Mouse (Mus musculus): ENCODE results near the gene Kti12. TPM values are rescaled to one million over a fixed set of nuclear protein-coding genes. Genes with fewer than 3 reads are reported as not detected.

Kti12 gene
- polyA plus RNA-seq, 1 experiment from 2014 or later: 29.0 TPM

DNA sequence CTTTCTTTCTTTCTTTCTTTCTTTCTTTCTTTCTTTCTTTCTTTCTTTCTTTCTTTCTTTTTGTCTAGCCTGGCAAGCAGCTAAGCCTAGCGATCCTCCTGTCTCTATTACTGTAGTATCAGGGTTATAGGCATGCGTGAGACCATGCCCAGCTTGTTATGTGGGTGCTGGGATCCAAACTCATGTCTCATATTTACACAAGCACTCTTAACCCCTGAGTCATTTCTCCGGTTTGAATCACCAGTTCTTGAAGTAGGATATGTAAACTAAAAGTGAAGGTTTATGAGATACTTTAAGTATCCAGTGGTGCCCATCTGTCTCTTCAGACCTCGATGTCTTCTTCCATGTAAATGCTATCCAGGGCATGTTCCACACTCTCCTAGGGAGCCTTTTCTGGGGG is 39.9 kb downstream of the Kti12 start:
- no peaks in the 10 kb centered on the region for H3K36me3 ChIP-seq (ENCODE audit: control insufficient read depth, insufficient read depth)
- 62% methylated on average over 4 of the region's 4 CpGs for WGBS (ENCODE audit: insufficient replicate concordance)
- no peak overlapping the region for H3K4me2 ChIP-seq (ENCODE audit: low read depth, low read length)
- no peak overlapping the region for H3K9ac ChIP-seq (ENCODE audit: low read depth, low read length)
- H3K27ac ChIP-seq (ENCODE audit: low read length): no peak overlapping the region
- H3K4me3 ChIP-seq (ENCODE audit: low read depth, low read length): no peak overlapping the region
- no peaks in the 10 kb centered on the region for H3K9me3 ChIP-seq (replicated peaks; ENCODE audit: control insufficient read depth, low read length)
- no peak for ATAC-seq (ENCODE audit: low read depth)
- no peaks in the 10 kb centered on the region for H3K4me1 ChIP-seq (ENCODE audit: control insufficient read depth, low read depth, low read length)
- H3K27me3 ChIP-seq (ENCODE audit: control insufficient read depth, insufficient read depth, low read depth, low read length): no peaks in the 10 kb centered on the region

DNA sequence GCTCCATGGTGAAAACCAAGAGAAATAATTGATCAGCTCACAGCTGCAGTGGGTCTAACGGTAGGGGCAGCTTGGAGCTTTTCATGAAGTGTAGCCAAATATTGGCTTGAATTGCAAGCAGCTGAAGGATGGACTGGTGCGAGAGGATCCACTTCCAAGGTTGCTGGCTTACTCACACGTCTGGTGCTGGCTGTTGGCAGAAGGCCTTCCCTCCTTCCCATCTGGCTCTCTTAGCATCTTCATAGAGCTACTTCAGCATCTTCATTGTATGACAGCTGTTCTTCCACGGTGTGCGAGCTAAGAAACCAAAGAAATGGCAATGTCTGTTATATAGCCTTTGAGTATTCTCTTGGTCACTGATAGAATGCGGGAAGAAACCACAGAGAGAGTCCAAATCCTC is 43.3 kb downstream of the Kti12 start:
- H3K36me3 ChIP-seq (ENCODE audit: control insufficient read depth, insufficient read depth): no peaks in the 10 kb centered on the region
- H3K27ac ChIP-seq (ENCODE audit: low read length): no peak overlapping the region
- ATAC-seq (ENCODE audit: low read depth): no peak
- no peak overlapping the region for H3K4me3 ChIP-seq (ENCODE audit: low read depth, low read length)
- H3K9me3 ChIP-seq (replicated peaks; ENCODE audit: control insufficient read depth, low read length): no peaks in the 10 kb centered on the region
- no peaks in the 10 kb centered on the region for H3K4me1 ChIP-seq (ENCODE audit: control insufficient read depth, low read depth, low read length)
- H3K4me2 ChIP-seq (ENCODE audit: low read depth, low read length): no peak overlapping the region
- H3K9ac ChIP-seq (ENCODE audit: low read depth, low read length): no peak overlapping the region
- H3K27me3 ChIP-seq (ENCODE audit: control insufficient read depth, insufficient read depth, low read depth, low read length): no peaks in the 10 kb centered on the region
- 70% methylated on average over 6 of the region's 6 CpGs for WGBS (ENCODE audit: insufficient replicate concordance)

Other genes with a start within 250 kb of the Kti12 start
- 8.1 and 9.1 TPM in 2 replicates for gene Cc2d1b, start 227.8 kb upstream of the Kti12 start, polyA plus RNA-seq (2015; fragmentation: Nextera tagmentation; extraction: Ambion mirVana)
- 0.06 and 0.11 TPM in 2 replicates for gene 3110021N24Rik, start 128.1 kb upstream of the Kti12 start, polyA plus RNA-seq (2015; fragmentation: Nextera tagmentation; extraction: Ambion mirVana)
- gene Zfyve9, start 67.0 kb upstream of the Kti12 start, polyA plus RNA-seq (2015; fragmentation: Nextera tagmentation; extraction: Ambion mirVana): 0.29 and 0.38 TPM in 2 replicates
- 36.8 and 39.8 TPM in 2 replicates for gene Btf3l4, start 14.2 kb upstream of the Kti12 start, polyA plus RNA-seq (2015; fragmentation: Nextera tagmentation; extraction: Ambion mirVana)
- gene Txndc12, start 13.2 kb upstream of the Kti12 start, polyA plus RNA-seq (2015; fragmentation: Nextera tagmentation; extraction: Ambion mirVana): 27.5 and 27.8 TPM in 2 replicates
- gene A730015C16Rik, start 834 bp downstream of the Kti12 start, polyA plus RNA-seq (2015; fragmentation: Nextera tagmentation; extraction: Ambion mirVana): 0.11 and 0.16 TPM in 2 replicates
- 2.5 TPM in 2 replicates for gene Rab3b, start 31.3 kb downstream of the Kti12 start, polyA plus RNA-seq (2015; fragmentation: Nextera tagmentation; extraction: Ambion mirVana)
- gene Nrd1, start 152.9 kb downstream of the Kti12 start, polyA plus RNA-seq (2015; fragmentation: Nextera tagmentation; extraction: Ambion mirVana): 33.5 and 33.8 TPM in 2 replicates